Mouse (Mus musculus) embryo, embryonic 10.5 days (tissue): ENCODE measurements around the gene Opcml.
A peak's percentile ranks its signal among the peaks of the same experiment; 100 is the strongest.

ENCODE experiments used
- DNase-seq: peaks from one replicate; pipeline ENCODE4 v3.0.0-alpha.2; 2015; ENCODE audit warnings: low spot score

Opcml gene

GRCm38 (mm10) chr9:28536637-28537036 is 746.1 kb downstream of the Opcml start:
- DNase-seq: no peak

GRCm38 (mm10) chr9:28548189-28548588 is 757.6 kb downstream of the Opcml start:
- no peak for DNase-seq

- DNase-seq: no peak
These were observed 762.0 kb downstream of the Opcml start for GRCm38 (mm10) chr9:28552387-28553182.

GRCm38 (mm10) chr9:28558628-28559027 is 768.1 kb downstream of the Opcml start:
- DNase-seq: no peak

GRCm38 (mm10) chr9:28561761-28562160 is 771.2 kb downstream of the Opcml start:
- no peak for DNase-seq

- DNase-seq: no peak
These were observed 772.6 kb downstream of the Opcml start for GRCm38 (mm10) chr9:28563066-28563683.

- DNase-seq: no peak
These were observed 778.5 kb downstream of the Opcml start for GRCm38 (mm10) chr9:28569041-28569522.

GRCm38 (mm10) chr9:28569776-28570175 is 779.2 kb downstream of the Opcml start:
- DNase-seq: no peak

- DNase-seq: no peak
These were observed 781.1 kb downstream of the Opcml start for GRCm38 (mm10) chr9:28571682-28572081.

GRCm38 (mm10) chr9:28572136-28572774 is 781.7 kb downstream of the Opcml start:
- DNase-seq: no peak

- no peak for DNase-seq
These were observed 788.2 kb downstream of the Opcml start for GRCm38 (mm10) chr9:28578730-28579129.

- DNase-seq: no peak
These were observed 796.7 kb downstream of the Opcml start for GRCm38 (mm10) chr9:28587253-28587652.

GRCm38 (mm10) chr9:28587857-28588388 is 797.3 kb downstream of the Opcml start:
- DNase-seq: no peak

- no peak for DNase-seq
These were observed 797.9 kb downstream of the Opcml start for GRCm38 (mm10) chr9:28588488-28588887.

GRCm38 (mm10) chr9:28592208-28592607 is 801.6 kb downstream of the Opcml start:
- peak; percentile 37 for DNase-seq

- DNase-seq: no peak
These were observed 804.5 kb downstream of the Opcml start for GRCm38 (mm10) chr9:28595062-28595461.

GRCm38 (mm10) chr9:28605561-28605960 is 815.0 kb downstream of the Opcml start:
- DNase-seq: no peak

GRCm38 (mm10) chr9:28613683-28614620 is 823.4 kb downstream of the Opcml start:
- no peak for DNase-seq

GRCm38 (mm10) chr9:28615447-28615846 is 824.9 kb downstream of the Opcml start:
- DNase-seq: no peak

GRCm38 (mm10) chr9:28617666-28618065 is 827.1 kb downstream of the Opcml start:
- no peak for DNase-seq

- DNase-seq: no peak
These were observed 827.8 kb downstream of the Opcml start for GRCm38 (mm10) chr9:28618186-28618892.
